Mouse (Mus musculus) cerebellum, adult 8-10 months (tissue): ENCODE data around the gene Dock6.

Source experiments
- DNase-seq: peaks from one replicate; pipeline ENCODE4 v3.0.0; 2022

The Dock6 gene

DNA sequence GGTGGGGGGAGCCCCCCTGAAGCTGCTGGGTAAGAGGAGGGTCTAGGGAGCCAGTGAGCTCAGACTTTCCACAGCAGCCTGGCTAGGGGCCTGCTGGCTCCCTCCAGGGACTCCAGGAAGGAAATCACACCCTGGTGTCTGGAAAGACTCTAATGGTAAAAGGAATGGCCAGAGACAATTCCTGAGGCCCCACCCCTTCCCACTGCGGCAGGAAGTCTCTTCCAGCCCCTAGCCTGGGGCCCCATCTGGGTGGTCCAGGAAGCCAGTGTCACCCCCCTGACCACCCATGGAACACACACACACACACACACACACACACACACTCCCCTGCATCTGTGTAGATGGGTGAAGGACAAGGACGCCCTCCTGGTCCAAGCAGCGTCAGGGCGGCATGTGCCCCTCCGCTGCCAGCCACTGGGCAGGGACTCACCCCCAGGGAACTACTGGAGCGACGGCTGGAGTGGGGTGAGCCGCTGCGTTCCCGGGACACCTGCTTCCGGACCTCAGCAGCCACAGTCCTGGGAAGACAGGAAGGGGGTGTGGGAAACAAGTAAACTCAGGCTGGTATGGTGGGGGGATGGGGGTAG, 5.6 kb downstream of the Dock6 start:
- DNase-seq: no peak

DNA sequence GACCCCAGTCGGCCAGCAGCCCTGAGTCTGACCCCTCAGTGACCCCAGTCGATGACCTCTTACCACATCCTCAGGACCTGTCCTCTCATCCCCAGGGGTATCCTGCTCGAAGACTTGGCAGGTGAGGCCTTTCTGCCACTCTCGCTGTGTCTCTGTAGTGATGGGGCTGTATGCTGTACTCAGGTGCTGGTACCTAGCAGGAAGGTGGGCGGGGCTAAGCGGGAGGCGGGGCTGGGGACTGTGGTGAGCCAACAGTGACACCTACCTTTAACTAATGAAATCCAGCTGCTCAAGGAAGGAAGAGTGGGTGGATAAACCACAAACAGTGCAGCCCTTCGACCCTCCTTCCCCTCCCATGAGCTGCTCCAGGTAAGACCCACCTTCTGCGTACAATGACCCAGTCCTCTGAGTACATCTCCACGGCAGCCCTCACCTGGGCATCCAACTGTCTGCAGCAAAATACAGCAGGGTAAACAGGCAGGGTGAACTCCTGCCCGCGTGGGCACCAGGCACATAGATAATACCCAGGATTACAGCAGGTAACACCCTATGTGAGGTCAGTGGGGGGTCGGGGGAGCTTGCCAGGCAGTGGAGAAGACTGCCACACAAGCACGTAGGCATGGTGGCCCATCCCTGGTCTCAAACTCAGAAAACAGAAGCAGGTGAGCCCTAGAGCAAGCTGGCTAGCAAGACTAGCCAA, 6.9 kb downstream of the Dock6 start:
- no peak for DNase-seq

DNA sequence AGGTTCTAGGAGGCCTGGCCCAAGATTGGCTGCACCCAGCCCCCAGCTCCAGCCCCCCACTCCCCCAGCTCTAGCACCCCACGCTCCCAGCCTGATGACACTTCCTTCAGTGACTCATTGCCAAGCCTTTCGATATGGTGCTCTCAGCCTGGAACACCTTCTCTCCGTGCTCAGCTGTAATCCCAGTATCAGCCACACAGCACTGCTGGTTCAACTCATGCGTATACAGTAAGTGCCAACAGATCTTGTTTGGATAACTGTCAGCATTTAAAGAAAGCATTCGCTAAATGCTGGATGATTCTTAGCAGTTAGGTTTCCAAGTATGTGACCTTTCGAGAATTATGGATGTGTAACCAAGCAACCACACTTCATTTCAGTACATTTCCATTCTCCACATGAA, 9.3 kb downstream of the Dock6 start:
- DNase-seq: no peak

DNA sequence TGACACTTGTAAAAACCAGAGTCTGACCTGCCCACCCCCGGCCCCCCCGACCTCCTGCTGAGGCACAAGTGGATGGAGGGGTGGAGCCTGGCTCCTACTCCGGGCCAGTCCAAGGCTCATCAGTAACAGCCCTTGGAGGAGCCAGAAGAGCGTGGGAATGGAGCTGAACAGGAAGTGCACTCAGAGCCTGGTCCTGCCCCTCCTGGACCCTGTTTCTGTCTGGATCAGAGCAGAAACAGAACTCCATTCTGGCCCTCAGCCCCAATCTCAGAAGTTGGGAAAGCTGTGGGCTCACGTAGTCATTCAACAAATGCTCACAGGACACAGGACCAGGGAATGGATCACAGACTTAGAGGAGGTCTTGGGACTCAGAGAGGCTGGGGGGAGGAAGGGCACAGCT, 10.0 kb downstream of the Dock6 start:
- no peak for DNase-seq

DNA sequence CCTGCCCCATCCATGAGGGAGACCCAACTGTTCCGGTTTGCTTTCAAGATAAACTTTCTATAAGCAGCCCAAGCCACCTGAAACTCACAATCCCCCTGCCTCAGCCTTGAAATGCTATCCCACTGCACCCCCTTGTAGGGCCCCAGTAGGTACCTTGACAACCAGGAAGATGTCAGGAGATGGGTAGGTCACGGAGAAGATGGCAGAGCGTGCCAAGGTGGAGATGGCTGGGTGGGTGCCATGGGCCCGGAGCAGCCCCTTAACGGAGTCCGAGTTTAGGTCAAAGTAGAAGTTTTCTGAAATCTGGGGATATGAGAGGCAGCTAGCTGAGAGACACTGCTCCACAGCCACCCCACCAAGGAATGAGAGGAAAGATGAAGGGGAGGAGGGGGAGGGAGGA, 11.1 kb downstream of the Dock6 start:
- DNase-seq: no peak

DNA sequence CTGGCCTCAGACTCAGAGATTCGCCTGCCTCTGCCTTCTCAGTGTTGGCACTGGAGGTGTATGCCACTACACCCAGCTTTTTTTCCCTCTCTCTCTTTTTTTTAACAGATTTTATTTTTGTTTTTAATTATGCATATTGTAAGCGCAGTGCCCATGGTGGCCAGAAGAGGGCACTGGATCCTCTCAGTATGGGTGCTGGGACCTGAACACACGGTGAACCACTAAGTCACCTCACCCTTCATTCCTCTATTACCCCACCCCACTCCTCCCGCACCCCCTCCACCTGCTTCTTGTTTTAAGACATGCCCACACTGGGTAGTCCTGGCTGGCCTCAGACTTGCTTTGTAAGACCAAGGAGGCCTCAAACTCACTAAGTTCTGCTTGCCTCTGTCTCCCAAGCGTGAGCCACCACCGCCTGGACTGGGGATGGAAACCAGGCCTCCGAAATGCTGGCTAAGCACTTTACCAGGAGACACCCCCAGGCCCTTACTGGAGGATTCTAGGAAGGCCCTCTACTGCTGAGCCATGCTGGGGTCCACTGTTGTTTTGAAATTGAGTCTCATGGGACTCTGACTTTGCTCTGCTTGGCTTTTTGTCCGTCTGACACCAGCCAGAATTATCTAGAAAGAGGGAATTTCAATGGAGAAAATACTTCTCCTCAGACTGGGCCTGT, 12.2 kb downstream of the Dock6 start:
- DNase-seq: peak; percentile 41

DNA sequence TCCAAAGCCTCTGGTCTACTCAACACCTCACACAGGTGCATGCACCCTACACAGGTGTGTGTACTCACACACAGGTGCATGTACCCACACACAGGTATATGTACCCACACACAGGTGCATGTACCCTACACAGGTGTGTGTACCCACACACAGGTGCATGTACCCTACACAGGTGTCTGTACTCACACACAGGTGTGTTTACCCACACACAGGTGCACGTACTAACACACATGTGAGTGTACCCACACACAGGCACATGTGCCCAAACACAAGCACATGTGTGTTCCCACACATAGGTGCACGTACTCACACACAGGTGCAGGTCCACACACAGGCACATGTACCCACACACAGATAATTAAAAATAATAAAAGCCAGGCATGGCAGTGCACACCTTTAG, 14.7 kb downstream of the Dock6 start:
- no peak for DNase-seq

DNA sequence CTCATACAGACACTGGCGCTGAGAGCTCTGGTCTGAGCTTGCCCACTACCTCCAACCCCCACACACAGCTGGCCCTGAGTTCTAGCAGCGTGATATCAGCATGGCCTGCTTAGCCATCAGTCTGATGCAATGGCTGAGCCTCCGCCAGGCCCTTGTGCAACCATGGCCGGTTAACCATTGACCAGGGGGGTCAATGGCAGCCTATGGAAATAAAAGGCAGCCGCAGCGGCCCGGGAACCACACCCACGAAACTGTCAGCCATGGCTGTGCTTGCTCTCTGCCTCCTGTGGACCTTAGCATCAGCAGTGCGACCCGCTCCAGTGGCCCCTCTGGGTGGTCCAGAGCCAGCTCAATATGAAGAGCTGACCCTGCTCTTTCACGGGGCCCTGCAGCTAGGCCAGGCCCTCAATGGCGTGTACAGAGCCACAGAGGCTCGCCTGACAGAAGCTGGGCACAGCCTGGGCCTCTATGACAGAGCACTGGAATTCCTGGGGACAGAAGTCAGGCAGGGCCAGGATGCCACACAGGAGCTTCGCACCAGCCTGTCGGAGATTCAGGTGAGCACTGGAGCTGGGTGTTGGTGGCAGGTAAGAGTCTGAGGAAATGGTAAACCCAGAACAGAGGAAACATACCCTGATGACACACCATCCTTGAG, 17.1 kb downstream of the Dock6 start, which contains the start of gene Angptl8:
TSS of gene Angptl8 (plus strand) at position 253 of the 655 bp plus-strand sequence.
- DNase-seq: no peak

DNA sequence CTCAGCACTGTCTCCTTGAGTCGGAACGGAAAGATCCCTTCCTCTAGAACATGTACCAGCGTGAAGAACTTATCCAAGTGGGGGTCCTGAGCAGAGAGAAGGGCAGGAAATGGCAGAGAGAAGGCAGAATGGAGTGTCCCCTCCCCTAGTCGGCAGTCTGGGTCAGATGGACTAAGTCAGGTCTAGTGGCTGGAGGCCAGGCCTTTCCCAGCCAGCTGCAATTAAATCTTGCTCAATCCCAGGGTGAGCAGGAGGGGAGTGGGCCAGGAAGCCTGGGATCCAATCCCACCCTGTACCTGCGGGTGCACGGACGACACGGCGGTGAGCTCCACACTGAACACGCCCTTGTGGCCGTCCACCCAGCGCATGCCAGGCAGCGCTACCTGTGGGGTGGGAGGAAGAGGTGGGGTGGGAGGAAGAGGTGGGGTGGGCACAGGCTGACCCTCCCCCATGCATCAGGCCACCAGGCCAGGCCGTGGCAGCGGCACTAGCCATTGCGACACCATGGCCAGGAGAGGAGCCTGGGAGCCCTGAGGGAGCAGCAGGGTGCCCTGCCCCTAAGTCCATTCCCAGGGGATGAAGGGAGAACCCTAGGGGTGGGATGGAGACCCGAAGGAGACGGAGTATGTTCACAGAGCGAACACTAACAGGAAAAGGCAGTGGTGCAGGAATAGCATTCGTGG, 20.7 kb downstream of the Dock6 start:
- no peak for DNase-seq

DNA sequence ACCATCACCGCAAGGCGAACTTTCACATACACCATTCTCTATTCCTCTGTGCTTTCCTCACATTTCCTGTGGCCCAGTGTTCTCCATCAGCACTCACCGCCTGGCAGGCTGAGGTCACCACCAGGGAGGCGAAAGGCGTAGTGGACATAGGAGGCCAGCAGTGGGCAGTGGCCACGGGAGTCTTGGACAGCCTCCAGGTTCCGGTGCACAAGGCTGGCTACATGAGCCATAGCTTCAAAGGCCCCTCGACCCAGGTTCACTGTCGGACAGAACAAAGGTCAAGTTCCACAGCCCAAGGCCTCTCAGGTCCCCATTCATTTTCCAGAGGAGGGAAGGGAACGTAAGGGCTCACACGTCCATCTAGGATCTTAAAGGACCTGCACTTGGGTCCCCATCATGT, 21.5 kb downstream of the Dock6 start:
- no peak for DNase-seq

DNA sequence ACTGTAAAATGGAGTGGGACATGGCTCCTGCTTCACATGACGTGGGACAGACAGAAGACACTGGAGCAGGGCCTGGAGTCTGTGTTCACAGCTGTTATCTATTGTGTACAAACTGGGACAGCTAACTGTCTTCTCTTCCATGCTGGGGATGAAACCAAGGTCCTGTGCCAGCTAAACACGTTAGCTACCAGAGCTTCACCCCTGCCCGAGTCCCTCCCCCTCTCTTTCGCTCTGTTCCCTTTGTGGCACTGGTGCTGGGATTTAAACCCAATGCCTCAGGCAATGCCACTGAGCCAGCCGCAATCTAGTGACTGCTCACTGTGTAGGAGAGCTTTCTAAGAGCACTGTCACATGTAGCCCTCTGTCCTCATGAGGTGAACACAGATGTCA, 22.0 kb downstream of the Dock6 start:
- no peak for DNase-seq

DNA sequence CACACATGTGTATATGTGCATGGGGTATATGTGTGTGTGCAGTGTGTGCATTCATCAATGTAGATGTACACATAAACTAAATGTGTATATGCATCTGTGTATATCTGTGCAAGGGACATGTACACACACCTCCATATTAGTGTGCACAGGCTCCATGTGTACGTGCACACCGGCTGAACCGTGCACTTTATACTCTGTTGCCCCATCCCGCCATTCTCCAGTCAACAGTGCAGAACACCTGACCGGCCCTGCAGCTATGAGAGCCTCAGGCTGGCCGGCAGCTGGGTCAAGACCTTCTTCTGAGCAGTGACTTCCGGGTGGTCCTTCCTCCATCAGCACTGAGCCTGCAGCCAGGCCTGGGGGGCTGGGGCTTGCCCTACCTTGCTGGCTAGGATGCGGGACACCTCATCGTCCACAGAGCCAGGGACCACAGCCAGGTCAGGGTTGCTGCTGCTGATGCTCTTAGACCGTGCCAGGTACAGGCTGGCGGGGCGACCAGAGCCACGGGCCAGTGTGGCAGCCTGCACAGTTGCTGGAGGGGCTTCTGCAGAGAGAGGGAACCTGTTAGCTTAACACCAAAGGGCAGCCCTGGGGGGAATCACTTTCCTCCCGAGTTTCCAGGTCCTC, 22.5 kb downstream of the Dock6 start:
- no peak for DNase-seq

DNA sequence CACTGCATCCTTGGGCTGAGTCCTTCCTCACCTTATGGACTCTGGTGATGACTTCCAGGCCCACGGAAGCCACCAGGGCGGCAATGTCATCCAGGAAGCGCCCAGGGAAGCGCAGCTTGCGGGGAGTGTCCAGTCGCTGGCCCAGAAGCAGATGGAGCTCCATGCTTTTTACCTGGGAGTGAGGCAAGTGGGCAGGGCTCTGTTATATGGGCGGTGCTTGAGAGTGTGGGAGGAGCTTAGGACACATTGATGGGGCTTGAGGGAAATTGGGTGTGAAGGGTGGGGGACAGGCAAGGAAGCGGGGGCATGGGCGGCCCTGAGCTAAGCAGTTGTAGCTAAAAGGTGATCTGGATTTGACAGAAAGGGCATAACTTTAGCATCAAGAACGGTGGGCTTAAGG, 28.1 kb downstream of the Dock6 start:
- no peak for DNase-seq

DNA sequence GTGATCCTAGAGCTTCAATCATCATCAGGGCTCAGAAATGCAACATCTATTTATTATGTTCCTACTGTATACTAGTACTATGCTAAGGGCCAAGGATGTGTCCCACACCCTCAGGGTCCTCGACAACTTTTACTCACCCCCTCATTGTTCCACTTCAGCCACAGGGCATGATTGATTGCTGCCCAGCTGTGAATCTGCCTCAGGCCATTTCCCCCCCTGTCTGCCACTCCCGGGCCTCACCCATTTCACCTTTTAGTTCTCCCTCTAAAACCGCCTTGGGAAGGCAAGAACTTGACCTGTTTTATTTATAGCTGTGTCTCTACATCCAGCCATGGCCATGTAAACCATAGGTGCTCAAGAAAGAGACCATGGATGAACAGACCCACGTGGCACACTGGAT, 28.5 kb downstream of the Dock6 start:
- no peak for DNase-seq

DNA sequence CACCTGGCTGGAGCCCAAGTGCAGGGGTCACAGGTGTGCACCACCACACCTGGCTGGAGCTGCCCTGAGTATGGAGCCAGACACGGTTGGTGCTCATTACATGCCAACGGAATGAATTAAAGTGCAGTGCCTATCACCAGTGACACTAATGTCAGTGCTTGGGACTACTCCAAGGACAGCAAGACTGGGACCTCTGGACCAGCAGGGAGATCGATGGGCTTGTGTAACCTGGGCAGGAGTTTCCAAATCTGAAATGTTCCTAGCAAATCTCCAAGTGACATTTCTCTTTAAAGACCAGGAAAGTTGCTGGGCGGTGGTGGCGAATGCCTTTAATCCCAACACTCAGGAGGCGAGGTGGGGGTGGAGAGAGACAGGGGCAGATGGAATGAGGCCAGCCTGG, 29.7 kb downstream of the Dock6 start:
- DNase-seq: no peak

DNA sequence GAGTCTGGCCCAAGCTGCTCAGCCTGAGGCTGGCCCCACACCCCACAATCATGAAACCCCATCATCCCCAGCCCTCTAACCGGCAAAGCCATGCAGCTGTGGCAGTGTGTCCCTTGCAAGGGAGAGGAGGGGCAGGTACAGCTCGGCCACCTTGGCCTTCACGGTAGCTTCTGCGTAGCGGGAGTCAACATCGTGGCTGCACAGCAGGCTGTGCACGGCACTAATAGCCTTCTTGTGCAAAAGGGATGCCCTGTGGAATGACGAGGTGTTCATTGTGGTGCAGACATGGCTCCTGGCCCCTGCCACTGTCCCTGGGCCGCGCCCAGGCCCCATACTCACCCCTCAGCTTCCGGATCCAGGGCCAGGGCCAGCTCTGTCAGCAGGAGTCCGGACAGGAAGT, 32.3 kb downstream of the Dock6 start:
- no peak for DNase-seq

DNA sequence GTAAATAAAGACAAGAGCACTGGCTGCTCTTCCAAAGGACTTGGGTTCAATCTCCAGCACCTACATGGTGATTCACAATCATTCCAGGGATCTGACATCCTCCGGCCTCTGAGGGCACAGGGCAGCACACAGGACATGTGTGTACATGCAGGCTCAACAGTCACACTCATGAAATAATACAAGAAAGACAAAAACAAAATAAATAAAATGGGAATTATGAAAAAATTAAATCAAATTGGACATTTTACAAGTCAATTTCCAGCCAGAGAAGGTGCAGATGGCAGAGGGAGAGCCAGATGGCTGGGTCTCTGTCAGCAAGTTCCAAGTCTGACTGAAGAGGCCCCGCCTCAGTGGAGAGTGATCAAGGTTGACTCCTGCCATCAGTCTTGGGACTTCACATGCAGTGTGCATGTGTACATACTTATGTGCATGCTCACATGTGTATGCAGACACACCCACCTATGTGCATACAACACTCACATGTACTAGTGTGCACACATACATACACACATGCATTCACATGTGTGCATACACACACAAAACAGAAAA, 33.2 kb downstream of the Dock6 start:
- peak; percentile 44 for DNase-seq

DNA sequence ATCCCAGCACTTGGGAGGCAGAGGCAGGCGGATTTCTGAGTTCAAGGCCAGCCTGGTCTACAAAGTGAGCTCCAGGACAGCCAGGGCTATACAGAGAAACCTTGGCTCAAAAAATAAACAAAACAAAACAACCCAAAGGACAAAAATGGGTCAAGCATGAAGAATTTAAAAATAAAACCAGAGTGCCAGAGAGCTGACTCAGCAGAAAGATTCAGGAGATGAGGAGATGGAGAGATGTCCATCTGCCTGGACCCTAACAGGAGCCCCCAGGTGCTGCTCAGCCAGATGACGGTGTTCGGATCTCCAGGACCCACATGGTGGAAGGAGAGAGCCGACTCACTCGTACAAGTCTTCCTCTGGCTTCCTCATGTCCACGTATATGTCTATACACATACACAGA, 33.9 kb downstream of the Dock6 start:
- no peak for DNase-seq

DNA sequence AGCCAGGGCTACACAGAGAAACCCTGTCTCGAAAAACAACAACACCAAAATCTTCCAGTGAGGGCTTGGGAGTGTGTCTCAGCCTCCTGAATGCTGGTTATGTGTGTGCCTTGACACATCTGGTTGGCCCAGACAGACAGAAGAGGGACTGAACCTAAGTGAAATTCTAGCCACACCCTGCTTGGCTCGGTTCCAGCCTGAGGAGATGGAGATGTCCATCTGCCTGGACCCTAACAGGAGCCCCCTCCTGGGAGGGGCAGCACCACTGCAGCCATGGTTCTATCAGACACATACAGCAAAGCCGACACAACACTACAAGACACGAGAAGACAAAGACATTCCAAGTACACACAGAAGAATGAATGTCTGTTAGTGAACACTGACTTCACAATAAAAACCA, 34.3 kb downstream of the Dock6 start:
- DNase-seq: no peak

DNA sequence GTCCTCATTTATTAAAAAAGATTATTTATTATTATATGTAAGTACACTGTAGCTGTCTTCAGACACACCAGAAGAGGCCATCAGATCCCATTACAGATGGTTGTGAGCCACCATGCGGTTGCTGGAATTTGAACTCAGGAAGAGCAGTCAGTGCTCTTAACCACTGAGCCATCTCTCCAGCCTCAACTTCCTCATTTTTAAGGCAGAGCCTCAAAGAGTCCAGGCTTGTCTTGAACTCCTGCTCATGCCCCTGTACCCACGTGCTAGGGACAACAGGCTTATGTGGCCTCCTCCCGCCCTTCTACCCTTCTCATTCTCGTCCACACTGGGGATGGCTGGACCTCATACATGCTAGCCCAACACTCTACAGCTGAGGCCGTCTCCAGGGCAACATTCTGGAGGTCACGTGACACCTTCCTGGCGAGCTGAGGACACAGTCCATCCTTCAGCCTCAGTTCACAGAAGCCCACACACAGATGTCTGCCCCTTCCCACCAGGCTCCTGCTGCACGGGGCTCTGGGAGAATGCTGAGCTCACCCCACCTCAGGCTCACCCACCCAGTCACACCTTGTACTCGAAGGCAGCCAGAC, 35.6 kb downstream of the Dock6 start:
- no peak for DNase-seq

DNA sequence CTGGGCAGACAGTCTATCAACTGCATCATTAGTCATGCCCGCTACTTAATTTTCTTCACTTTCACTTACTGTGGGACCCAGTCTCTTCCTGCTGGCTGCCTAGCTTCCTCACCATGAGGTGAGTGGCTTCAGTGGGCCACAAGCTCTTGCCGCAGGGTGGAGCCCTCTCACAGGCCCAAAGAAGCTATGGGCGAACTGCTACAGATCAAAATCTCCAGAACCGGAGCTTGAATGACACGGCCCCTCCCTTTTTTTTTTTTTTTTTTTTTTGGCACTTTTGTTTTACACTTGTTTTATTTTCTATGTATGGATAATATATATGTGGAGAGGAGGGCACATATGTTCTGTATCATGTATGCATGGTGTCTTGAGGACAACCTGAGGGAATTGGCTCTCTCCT, 41.3 kb downstream of the Dock6 start:
- DNase-seq: no peak

DNA sequence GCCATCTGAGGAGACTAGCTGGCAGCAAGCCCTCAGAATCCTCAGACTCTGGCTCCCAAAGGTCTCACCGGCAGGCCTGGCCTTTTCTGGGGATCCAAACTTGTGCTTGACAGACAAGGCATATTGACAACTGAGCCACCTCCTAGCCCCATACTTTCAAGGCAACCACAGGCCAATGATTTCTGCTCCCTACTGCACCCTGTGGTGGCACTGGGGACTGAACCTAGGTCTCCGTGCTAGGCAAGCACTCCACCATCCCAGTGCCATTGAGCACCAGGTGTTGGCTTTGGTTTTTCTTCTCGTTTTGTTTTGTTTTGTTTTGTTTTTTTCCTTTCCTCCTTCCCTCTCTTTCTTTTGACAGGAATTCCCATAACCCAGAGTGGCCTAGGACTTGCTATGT, 43.9 kb downstream of the Dock6 start:
- no peak for DNase-seq
